ENCODE assay signal across 8 mouse cellular contexts in genomic region chrX:99134891-99135290, GRCm38 (mm10). TPM values are rescaled to one million over a fixed set of nuclear protein-coding genes. Genes with fewer than 3 reads are reported as not detected.
DNase-seq lines count a peak whose midpoint lies in the region; ATAC-seq lines count a peak whose summit lies in the region.

No protein-coding gene starts in this region.

- WGBS in hindbrain, embryonic 13.5 days = 24% methylated on average over 14 of the region's 14 CpGs

- H3K27me3 ChIP-seq in hindbrain, embryonic 13.5 days = peaks cover 32% of the 10 kb centered on the region

- DNase-seq in R1 (ENCODE audit: low read depth, low spot score) = peak; percentile 81
- DNase-seq in cerebellum, postnatal 14 days = peak; percentile 88 to 89
- DNase-seq in frontal cortex, postnatal 25 days (ENCODE audit: low spot score in 2 of 2) = peak; percentile 52 to 77
- peak; percentile 77 to 82 for DNase-seq in layer of hippocampus, postnatal 14 days (ENCODE audit: low spot score in 2 of 2)
- DNase-seq in lung, postnatal 10 days = peak; percentile 91
- DNase-seq in retina, embryonic 14.5 days (ENCODE audit: low spot score) = peak; percentile 86
- peak; percentile 67 to 76 for DNase-seq in thymus, postnatal 36 days

- peak; percentile 37 for ATAC-seq in hindbrain, embryonic 13.5 days (ENCODE audit: low FRiP score)

- H3K27ac ChIP-seq in hindbrain, embryonic 13.5 days = peak overlapping the region; percentile 84

- peak overlapping the region; percentile 51; the same call in 1 of the 2 replicates for H3K9ac ChIP-seq in hindbrain, embryonic 13.5 days

- no peaks in the 10 kb centered on the region for H3K36me3 ChIP-seq in hindbrain, embryonic 13.5 days

- H3K9me3 ChIP-seq in hindbrain, embryonic 13.5 days = no peaks in the 10 kb centered on the region

- H3K4me2 ChIP-seq in hindbrain, embryonic 13.5 days = peak overlapping the region; percentile 75

- peak overlapping the region; percentile 66 for H3K4me3 ChIP-seq in hindbrain, embryonic 13.5 days

- peaks cover 12% of the 10 kb centered on the region for H3K4me1 ChIP-seq in hindbrain, embryonic 13.5 days (replicated peaks)

RNA-seq across cellular contexts. Expression of gene Efnb1, which starts 1.0 kb away (rescaled TPM):
- 26.6 and 33.0 TPM in 2 replicates for polyA plus RNA-seq in hindbrain, embryonic 13.5 days (2015; fragmentation: Nextera tagmentation; extraction: Ambion mirVana)
- total RNA-seq in layer of hippocampus, postnatal 14 days (2021) = 10 to 100 TPM in 1 of 2 experiments, 1 to 10 TPM in 1; 9.0 to 12.6 TPM

Comparison
In these comparisons a context has a peak if more than half of its experiments do, and no peak if none do; other contexts are left out.
1. Peak in every context shown above with its lines: DNase-seq, ATAC-seq, H3K4me3 ChIP-seq and H3K27ac ChIP-seq.